Mouse (Mus musculus): ENCODE data around the gene Mrps30. TPM values are rescaled to one million over a fixed set of nuclear protein-coding genes. Genes with fewer than 3 reads are reported as not detected.

The Mrps30 gene
- total RNA-seq (2023): 10 to 100 TPM; 16.8 to 19.3 TPM

GRCm38 (mm10) chr13:118386511-118387447 lies at the start of gene Mrps30, which contains the start of gene B430218F22Rik:
Mrps30 (minus strand) TSS chr13:118387252.
B430218F22Rik (plus strand) TSS chr13:118386630.

Other genes with a start within 250 kb of the Mrps30 start
- not detected for gene B430218F22Rik, start 622 bp downstream of the Mrps30 start, total RNA-seq (2023)